Mouse (Mus musculus) stomach, adult 2 months (tissue): ENCODE data around the gene Ifi209. TPM values are rescaled to one million over a fixed set of nuclear protein-coding genes. Genes with fewer than 3 reads are reported as not detected.

ENCODE experiments used
- polyA plus RNA-seq: library from polyadenylated mRNA; depleted of rRNA; stranded (reverse); fragments of >200 nt; gene quantifications from 2 replicates; pipeline ENCODE4 v1.2.3, GENCODE M21; 2012; rRNA removed

Gene Ifi209
- not detected in 2 replicates for polyA plus RNA-seq

DNA sequence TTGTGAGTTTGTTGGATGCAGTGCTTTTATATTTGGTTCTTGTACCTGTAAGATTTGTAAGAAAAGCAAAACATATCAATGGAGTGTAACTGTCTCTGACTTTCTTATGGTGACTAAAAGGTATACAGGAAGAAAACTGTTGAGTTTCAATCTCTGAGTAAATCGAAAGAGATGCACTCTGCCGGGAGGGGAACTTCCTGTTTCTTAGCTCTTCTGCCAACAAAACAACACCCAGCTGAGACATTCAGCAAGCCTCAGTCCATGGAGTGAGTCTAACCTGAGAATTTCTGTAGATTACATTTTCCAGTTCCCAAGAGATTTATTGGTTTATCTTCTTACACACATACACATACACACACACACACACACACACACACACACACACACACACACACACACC is at the start of gene Ifi209:
Gene Ifi209, plus strand, starts transcription at position 296 of the 400 bp plus-strand sequence.

DNA sequence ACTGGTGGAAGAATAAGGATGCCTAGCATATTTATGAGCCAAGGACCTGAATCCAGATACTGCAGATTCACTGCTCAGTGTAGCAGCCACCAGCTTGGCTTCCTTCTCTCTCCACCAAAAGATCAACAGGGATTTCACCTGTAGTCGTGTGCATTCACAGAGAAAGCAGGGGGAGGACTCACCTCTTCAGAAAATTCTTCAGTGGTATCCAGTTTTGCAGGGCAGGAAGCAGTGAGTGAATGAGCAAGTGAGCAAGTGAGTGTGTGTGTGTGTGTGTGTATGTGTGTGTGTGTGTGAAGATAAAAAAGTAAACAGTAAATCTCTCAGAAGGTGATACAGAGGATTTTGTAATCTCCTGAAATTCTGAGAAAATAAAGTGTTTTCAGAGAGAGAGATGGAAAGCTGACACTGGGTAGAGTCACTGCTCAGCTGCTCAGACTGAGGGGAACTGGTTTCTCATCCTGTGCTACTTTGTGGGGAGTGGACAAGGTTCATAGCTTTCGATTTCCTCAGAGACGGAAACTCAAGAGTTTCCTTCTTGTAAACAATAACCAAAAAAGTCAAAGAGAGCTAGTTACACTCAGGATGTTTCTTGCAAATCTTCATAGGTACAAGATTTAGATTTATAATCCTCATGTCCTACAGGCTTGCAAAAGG is 31.8 kb upstream of the Ifi209 start, which contains the start of gene Ifi213:
Gene Ifi213, minus strand, starts transcription at position 437 of the 657 bp plus-strand sequence.

DNA sequence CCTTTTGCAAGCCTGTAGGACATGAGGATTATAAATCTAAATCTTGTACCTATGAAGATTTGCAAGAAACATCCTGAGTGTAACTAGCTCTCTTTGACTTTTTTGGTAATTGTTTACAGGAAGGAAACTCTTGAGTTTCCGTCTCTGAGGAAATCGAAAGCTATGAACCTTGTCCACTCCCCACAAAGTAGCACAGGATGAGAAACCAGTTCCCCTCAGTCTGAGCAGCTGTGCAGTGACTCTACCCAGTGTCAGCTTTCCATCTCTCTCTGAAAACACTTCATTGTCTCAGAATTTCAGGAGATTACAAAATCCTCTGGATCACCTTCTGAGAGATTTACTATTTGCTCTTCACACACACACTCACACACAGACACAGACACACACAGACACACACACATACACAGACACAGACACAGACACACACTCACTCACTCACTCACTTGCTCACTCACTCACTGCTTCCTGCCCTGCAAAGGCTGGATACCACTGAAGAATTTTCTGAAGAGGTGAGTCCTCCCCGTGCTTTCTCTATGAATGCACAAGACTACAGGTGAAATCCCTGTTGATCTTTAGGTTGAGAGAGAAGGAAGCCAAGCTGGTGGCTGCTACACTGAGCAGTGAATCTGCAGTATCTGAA is 42.9 kb downstream of the Ifi209 start, which contains the start of gene Ifi208:
Gene Ifi208, plus strand, starts transcription at position 218 of the 640 bp plus-strand sequence.

Other genes with a start within 250 kb of the Ifi209 start
- 0.06 and 0.08 TPM in 2 replicates for gene Ifi206, start 139.9 kb upstream of the Ifi209 start, polyA plus RNA-seq
- gene Ifi214, start 95.0 kb upstream of the Ifi209 start, polyA plus RNA-seq = 0.02 TPM in 1 of 2 replicates, not detected in the other
- 0.03 TPM in 2 replicates for gene Ifi213, start 31.6 kb upstream of the Ifi209 start, polyA plus RNA-seq
- 0.14 and 0.17 TPM in 2 replicates for gene Ifi208, start 42.8 kb downstream of the Ifi209 start, polyA plus RNA-seq
- 0.32 and 0.75 TPM in 2 replicates for gene Ifi207, start 110.8 kb downstream of the Ifi209 start, polyA plus RNA-seq
- gene Ifi204, start 136.0 kb downstream of the Ifi209 start, polyA plus RNA-seq = 0.13 TPM in 1 of 2 replicates, not detected in the other